Mouse (Mus musculus): ENCODE data around the gene Amz2. TPM values are rescaled to one million over a fixed set of nuclear protein-coding genes. Genes with fewer than 3 reads are reported as not detected.
A peak's percentile ranks its signal among the peaks of the same experiment; 100 is the strongest.

Gene Amz2
- total RNA-seq, 2 experiments from 2014 or later, result 51.9 to 53.8 TPM

DNA sequence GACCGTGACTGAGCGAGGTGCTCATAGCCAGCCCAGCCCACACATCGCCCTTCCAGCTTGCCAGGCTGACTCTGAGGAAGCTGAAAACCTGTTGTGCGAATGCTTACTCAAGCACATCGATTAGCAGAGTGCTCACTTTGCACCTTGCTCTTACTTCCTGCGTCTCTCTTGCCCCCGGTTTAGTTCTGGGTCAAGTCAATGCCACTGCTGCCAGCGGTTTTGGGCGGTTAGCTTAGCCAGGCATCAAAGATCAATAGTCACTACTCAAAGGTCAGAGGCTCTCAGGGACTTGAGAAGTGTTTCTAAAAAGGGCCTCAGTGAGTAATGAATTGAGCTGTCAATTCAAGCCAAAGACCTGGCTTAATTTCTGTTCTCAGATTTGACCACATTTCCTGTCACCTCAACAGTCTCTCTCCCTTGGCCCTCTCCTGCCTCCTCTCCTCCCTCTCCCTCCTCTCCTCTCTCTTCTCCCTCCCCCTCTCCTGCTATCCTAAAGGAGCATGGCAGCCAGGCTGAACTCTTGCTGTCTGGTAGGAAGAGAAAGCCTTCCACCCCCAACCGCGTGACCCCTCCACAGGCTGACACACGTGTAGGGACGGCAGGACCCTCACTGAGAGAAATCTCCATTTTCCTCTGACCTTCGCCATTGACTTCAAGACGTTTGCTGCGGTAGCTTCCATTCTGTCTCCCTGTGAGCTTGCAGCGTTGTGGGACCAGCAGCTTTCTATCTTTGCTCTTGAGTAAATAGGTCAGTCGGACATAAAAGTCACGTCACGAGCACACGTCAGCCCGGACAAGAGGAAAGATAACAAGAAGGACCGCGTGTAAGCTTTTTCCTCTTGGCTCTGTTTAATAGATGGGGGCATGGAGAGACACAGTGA, 69.4 kb downstream of the Amz2 start:
- DNase-seq, result peak in 1 of 2 experiments; percentile 17

DNA sequence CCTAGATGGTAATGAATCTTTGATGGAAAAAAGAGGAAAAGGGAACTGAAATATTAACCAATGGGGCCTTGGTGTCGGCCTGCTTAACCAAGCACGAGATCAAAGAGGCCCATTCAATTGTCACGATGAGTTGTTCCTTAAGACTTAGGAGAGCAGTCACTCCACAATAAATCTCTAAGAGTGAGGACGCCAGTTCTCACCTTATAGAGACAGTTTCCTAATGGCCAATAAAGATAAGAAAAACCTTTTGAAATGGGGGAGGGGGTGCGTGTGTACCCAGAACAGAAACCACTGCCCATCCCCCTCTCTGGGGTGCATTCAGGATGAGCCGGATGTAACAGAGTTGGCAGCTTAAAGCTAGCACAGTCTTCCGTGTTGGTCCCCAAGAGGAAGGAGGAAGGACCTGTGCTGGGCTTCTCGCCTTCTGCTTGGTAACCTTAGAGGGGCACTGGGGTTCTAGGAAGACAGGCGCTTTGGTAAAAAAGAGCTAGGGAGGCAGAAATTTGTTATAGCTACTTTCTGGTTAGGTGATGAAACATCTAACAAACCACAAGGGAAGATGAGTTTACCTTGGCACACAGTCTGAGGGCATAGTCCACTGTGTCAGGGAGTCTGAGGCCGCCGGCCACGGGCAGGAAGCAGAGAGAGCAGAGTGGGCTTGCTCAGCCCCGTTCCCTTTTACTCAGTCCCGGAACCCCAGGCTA, 70.2 kb downstream of the Amz2 start:
- DNase-seq, result no peak

DNA sequence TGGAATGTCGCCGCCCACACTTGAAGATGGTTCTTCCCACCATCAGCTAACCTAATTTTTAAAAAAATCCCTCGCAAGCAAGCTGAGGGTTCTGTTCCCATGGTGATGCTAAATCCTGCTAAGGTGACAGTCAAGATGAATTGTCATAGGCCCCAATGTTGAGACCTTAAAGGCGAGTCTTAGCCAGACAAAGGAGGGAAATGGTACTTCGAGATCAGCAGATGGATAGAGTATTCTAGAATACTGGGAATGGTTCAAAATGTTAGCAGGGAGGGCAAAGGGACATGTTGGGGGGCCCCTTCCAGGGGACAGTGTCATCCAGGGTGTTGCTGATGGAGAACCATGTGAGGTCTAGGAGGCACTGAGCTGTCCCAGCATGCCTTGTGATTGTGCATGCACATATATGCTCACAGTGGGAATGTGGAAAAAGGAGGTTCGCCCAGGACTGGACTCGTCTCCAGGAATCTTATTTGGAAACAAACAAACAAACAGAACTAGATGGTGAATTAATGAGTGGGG, 70.8 kb downstream of the Amz2 start:
- no peak for DNase-seq

DNA sequence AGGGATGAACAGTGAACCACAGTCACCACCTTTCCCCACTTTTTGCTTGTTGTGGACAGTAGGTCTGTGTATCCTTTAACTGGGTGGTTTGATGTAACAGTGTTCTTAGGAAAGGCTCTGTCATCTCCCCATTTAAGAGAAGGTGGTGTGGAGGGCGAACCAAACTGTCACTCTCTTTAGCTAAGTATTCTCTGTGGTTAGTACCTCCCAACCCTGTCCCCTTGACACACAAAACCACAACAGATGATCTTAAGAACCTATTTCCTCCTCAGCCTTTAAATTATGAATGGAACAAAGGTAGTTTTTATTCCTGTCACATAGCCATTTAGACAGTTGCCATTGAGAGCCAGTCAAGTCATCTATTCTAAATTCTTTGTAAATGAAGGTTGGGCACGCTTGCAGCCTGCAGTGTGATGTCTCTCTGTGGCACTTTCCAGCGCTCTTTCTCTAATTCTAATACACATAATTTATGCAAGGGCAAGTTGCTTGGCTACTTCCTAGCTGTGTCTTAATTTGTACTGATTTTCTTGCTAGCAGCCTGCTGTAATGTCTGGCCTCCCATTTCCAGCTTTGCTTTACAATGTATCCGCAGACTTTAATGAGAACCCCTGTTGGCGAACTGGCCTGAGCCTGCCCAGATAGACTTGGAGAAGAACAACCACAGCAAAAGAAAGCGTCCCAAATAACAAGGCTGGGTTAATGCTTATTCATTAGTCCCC, 71.4 kb downstream of the Amz2 start:
- no peak for DNase-seq

DNA sequence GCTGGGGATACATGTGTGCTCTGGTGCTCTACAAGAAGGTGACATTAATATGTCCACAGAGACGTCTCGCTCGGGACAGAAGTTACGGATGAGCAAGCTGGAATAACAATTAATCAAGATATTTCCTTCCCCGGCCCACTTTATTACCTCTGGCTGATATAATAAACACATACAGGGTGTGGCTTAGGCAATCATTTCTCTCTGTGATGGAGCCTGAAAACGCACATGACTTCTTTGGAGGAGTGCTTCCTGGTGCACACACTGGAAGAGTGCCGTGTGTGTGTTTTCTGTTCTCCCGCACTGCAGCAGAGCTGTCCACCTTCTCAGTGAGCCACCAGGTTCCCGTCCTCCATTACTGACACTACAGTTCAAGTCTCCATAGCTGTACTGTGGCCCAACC, 72.2 kb downstream of the Amz2 start:
- peak in 1 of 2 experiments; percentile 9 for DNase-seq

DNA sequence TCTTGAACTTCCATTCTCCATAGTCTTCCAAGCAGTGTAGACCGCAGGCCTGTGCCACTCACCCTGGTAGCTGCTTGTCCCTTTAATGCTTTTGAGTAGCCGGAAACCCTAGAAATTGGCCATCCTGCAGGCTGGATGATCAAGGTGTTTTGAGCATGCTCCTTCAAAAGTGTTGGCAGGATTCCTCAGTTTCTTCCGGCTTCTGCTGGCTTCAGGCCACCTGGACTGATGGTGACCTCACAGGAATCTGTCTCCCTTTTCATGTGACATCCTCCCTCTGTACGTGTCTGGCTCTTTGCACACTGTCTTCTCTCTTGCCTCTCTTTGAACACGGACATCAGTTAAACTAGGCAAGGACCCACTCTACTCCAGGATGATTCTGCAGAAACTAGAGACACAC, 74.5 kb downstream of the Amz2 start:
- peak; percentile 22 to 53 for DNase-seq

Small RNA genes within 50 kb of the gene (microRNA-seq; reads per million reads assigned to microRNA genes)
- 0 reads per million in 2 experiments for gene Gm25540

Other genes with a start within 250 kb of the Amz2 start
- gene Rgs9, start 127.8 kb upstream of the Amz2 start, total RNA-seq (2021), result under 1 TPM; 0.27 to 0.41 TPM
- gene Gna13, start 63.1 kb upstream of the Amz2 start, total RNA-seq (2021), result 10 to 100 TPM; 29.0 to 34.3 TPM
- gene 9930022D16Rik, start 12.0 kb upstream of the Amz2 start, total RNA-seq (2021), result not detected
- gene Arsg, start 47.4 kb downstream of the Amz2 start, total RNA-seq (2021), result 1 to 10 TPM; 1.4 to 2.1 TPM
- 1 to 10 TPM; 7.3 to 9.2 TPM for gene Slc16a6, start 47.7 kb downstream of the Amz2 start, total RNA-seq (2021)
- gene Wipi1, start 186.0 kb downstream of the Amz2 start, total RNA-seq (2021), result 100 to 1,000 TPM; 100 to 107 TPM
- gene Prkar1a, start 223.5 kb downstream of the Amz2 start, total RNA-seq (2021), result 100 to 1,000 TPM; 371 to 461 TPM

Measured in heart, adult 18-20 months (tissue).